Mouse (Mus musculus): ENCODE results near the gene Sox6. TPM values are rescaled to one million over a fixed set of nuclear protein-coding genes. Genes with fewer than 3 reads are reported as not detected.

Sox6 gene
- total and polyA plus RNA-seq, 3 experiments, result 0.09 to 1.3 (median 0.90) TPM

DNA sequence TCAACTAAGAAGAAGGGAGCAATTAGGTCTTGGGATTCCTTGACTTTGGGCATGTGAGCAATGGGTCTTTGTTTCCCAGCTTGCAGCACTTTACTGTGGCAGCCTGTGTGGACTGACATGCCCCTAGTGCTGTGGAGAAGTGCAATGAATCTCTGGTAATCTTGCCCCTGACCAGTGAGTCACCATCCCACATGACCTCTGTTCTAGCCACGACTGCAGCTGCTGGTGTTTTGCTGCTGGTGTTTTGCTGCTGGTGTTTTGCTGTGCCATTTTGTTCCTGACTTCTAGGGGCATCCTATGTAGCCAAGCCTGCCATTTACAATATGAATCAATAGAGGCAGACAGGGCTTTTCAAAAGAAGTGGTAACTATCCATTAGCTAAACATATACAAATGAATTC, 280.4 kb downstream of the Sox6 start:
- no peak for DNase-seq (ENCODE audit: extremely low read depth)
- H3K4me2 ChIP-seq (ENCODE audit: insufficient read depth, low read depth, poor library complexity, severe bottlenecking), result no peak overlapping the region
- no peaks in the 10 kb centered on the region for H3K36me3 ChIP-seq (replicated peaks in 1 of 2; ENCODE audit: control insufficient read depth in 1 of 2, insufficient read depth in 1 of 2, low read length in 1 of 2)
- no peak overlapping the region for H3K4me3 ChIP-seq (replicated peaks in 1 of 3; ENCODE audit: low read depth in 2 of 3, low read length in 2 of 3, poor library complexity in 1 of 3)
- no peaks in the 10 kb centered on the region for H3K79me2 ChIP-seq (replicated peaks; ENCODE audit: control insufficient read depth, extremely low read depth, insufficient read depth, poor library complexity, severe bottlenecking)
- H3K9me3 ChIP-seq (replicated peaks; ENCODE audit: low read length), result no peaks in the 10 kb centered on the region
- dilution Hi-C loops (cut with MboI; ENCODE audit: extremely low pct_ligation_motif_present, extremely low pct_unique_long_range_greater_than_20kb, low sequenced_read_pairs) (no loop called here), in situ Hi-C loops (cut with MboI; ENCODE audit: low pct_ligation_motif_present, low pct_unique_long_range_greater_than_20kb, low sequenced_read_pairs) (no loop called here)
- no peak for TF ChIP-seq ETS1 (conservative IDR thresholded peaks at IDR 0.05; ENCODE audit: low read depth, low read length)
- TF ChIP-seq MAZ (IDR thresholded peaks at IDR 0.05; ENCODE audit: low read depth, low read length), result no peak
- TF ChIP-seq NELFE (IDR thresholded peaks at IDR 0.05; ENCODE audit: low read depth, low read length), result no peak
- no peak for TF ChIP-seq ELF1 (IDR thresholded peaks at IDR 0.05; ENCODE audit: low read depth, low read length)
- TF ChIP-seq TCF12 (IDR thresholded peaks at IDR 0.05; ENCODE audit: low read depth, low read length), result no peak
- TF ChIP-seq CTCF (conservative IDR thresholded peaks at IDR 0.05 in 1 of 2, IDR thresholded peaks at IDR 0.05 in 1 of 2; ENCODE audit: low read depth in 2 of 2, low read length in 2 of 2), result no peak
- TF ChIP-seq ZC3H11A (IDR thresholded peaks at IDR 0.05; ENCODE audit: low read depth, low read length), result no peak
- TF ChIP-seq KAT2A (IDR thresholded peaks at IDR 0.05; ENCODE audit: insufficient replicate concordance, low read length), result no peak
- TF ChIP-seq MYC (IDR thresholded peaks at IDR 0.05; ENCODE audit: low read depth, low read length), result no peak
- TF ChIP-seq MAX (IDR thresholded peaks at IDR 0.05; ENCODE audit: low read length), result no peak
- no peak for TF ChIP-seq PAX5 (IDR thresholded peaks at IDR 0.05; ENCODE audit: low read length)
- TF ChIP-seq UBTF (IDR thresholded peaks at IDR 0.05; ENCODE audit: low read depth, low read length), result no peak
- TF ChIP-seq SMC3 (IDR thresholded peaks at IDR 0.05; ENCODE audit: low read depth, low read length), result no peak
- TF ChIP-seq SIN3A (IDR thresholded peaks at IDR 0.05; ENCODE audit: low read length), result no peak
- no peak for TF ChIP-seq BHLHE40 (IDR thresholded peaks at IDR 0.05; ENCODE audit: low read depth, low read length)
- no peak for TF ChIP-seq TBP (conservative IDR thresholded peaks at IDR 0.05; ENCODE audit: low read depth, low read length)
- TF ChIP-seq JUND (conservative IDR thresholded peaks at IDR 0.05; ENCODE audit: low read depth, low read length), result no peak
- no peak for TF ChIP-seq MEF2A (IDR thresholded peaks at IDR 0.05; ENCODE audit: borderline replicate concordance, low read depth, low read length)
- H3K4me1 ChIP-seq (ENCODE audit: control insufficient read depth in 1 of 2, insufficient read depth in 2 of 2), result no peaks in the 10 kb centered on the region
- H3K27ac ChIP-seq (ENCODE audit: insufficient read depth, low read depth), result no peak overlapping the region
- no peaks in the 10 kb centered on the region for H3K27me3 ChIP-seq (replicated peaks)
- no peak overlapping the region for H3K9ac ChIP-seq (ENCODE audit: insufficient read depth, low read depth)

DNA sequence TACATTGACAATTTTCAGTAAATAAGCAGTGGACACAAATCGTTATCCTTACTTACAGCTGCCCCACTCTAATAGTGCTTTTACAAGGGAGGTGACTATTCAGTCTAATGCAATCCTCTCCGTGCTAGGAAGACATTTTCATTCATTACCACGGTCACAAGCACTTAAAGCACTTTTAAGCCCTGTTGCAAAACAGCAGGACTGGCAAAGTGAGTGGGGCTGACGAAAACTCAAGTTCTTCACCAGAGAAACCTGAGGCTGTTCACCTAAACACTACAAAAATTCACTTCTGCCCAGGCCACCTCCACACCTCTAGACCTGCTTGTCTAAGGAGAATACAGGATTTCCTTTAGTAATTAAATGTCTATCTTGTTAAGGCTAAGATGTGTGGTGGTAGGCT, 283.3 kb downstream of the Sox6 start:
- in situ Hi-C loops (cut with MboI; ENCODE audit: low pct_ligation_motif_present, low pct_unique_long_range_greater_than_20kb, low sequenced_read_pairs) (no loop called here), dilution Hi-C loops (cut with MboI; ENCODE audit: extremely low pct_ligation_motif_present, extremely low pct_unique_long_range_greater_than_20kb, low sequenced_read_pairs) (no loop called here)
- Histone ChIP-seq H3K9me3 (replicated peaks; ENCODE audit: low read length) (no peaks in the 10 kb centered on the region), H3K4me3 (replicated peaks in 1 of 3; ENCODE audit: low read depth in 2 of 3, low read length in 2 of 3, poor library complexity in 1 of 3) (no peak overlapping the region), H3K9ac (ENCODE audit: insufficient read depth, low read depth) (no peak overlapping the region), H3K79me2 (replicated peaks; ENCODE audit: control insufficient read depth, extremely low read depth, insufficient read depth, poor library complexity, severe bottlenecking) (no peaks in the 10 kb centered on the region), H3K4me2 (ENCODE audit: insufficient read depth, low read depth, poor library complexity, severe bottlenecking) (no peak overlapping the region), H3K4me1 (ENCODE audit: control insufficient read depth in 1 of 2, insufficient read depth in 2 of 2) (no peaks in the 10 kb centered on the region), H3K27ac (ENCODE audit: insufficient read depth, low read depth) (no peak overlapping the region), H3K27me3 (replicated peaks) (no peaks in the 10 kb centered on the region), H3K36me3 (replicated peaks in 1 of 2; ENCODE audit: control insufficient read depth in 1 of 2, insufficient read depth in 1 of 2, low read length in 1 of 2) (no peaks in the 10 kb centered on the region)
- no peak for TF ChIP-seq JUND (conservative IDR thresholded peaks at IDR 0.05; ENCODE audit: low read depth, low read length)
- no peak for TF ChIP-seq MEF2A (IDR thresholded peaks at IDR 0.05; ENCODE audit: borderline replicate concordance, low read depth, low read length)
- no peak for TF ChIP-seq E2F4 (IDR thresholded peaks at IDR 0.05; ENCODE audit: insufficient replicate concordance, low read depth, low read length)
- no peak for TF ChIP-seq TCF12 (IDR thresholded peaks at IDR 0.05; ENCODE audit: low read depth, low read length)
- no peak for DNase-seq (ENCODE audit: extremely low read depth)
